Mouse (Mus musculus) embryonic facial prominence, embryonic 14.5 days (tissue): Measurements from ENCODE around the gene Slc26a3. TPM values are rescaled to one million over a fixed set of nuclear protein-coding genes. Genes with fewer than 3 reads are reported as not detected.
A peak's percentile ranks its signal among the peaks of the same experiment; 100 is the strongest.

Source experiments
- ATAC-seq: fragments of 200-750 bp; cut with Nextera tagmentation; 2 replicates; pipeline ENCODE4 v1.8.0; 2017; ENCODE audit warnings: low read depth, moderate number of reproducible peaks, moderate TSS enrichment
- DNase-seq: peaks from one replicate; pipeline ENCODE4 v3.0.0-alpha.2; 2015; ENCODE audit warnings: low spot score
- H3K27ac ChIP-seq: fragments of 300-500 bp; sonication (generic); replicated peaks from 2 replicates; pipeline ENCODE4 v1.5.1; 2014; ENCODE audit warnings: low read depth, mild to moderate bottlenecking, low read length, moderate library complexity
- H3K27me3 ChIP-seq: fragments of 300-500 bp; sonication (generic); replicated peaks from 2 replicates; pipeline ENCODE4 v1.6.1; 2014; ENCODE audit warnings: low read length; ENCODE audit not compliant: control insufficient read depth, insufficient read depth
- H3K36me3 ChIP-seq: fragments of 300-500 bp; sonication (generic); 2 replicates; pipeline ENCODE4 v1.6.1; 2014; ENCODE audit warnings: low read length, mixed read lengths; ENCODE audit not compliant: control insufficient read depth, insufficient read depth
- H3K4me1 ChIP-seq: fragments of 300-500 bp; sonication (generic); 2 replicates; pipeline ENCODE4 v1.6.1; 2014; ENCODE audit warnings: antibody characterized with exemption, low read length; ENCODE audit not compliant: control insufficient read depth, insufficient read depth
- H3K4me2 ChIP-seq: fragments of 300-500 bp; sonication (generic); 2 replicates; pipeline ENCODE4 v1.6.1; 2014; ENCODE audit warnings: low read depth, mild to moderate bottlenecking, low read length, moderate library complexity, mixed read lengths
- H3K4me3 ChIP-seq: fragments of 300-500 bp; sonication (generic); 2 replicates; pipeline ENCODE4 v1.5.1; 2014; ENCODE audit warnings: low read depth, mild to moderate bottlenecking, low read length
- H3K9ac ChIP-seq: fragments of 300-500 bp; sonication (generic); 2 replicates; pipeline ENCODE4 v1.6.1; 2014; ENCODE audit warnings: low read depth, mild to moderate bottlenecking, low read length, moderate library complexity, mixed read lengths
- H3K9me3 ChIP-seq: fragments of 300-500 bp; sonication (generic); 2 replicates; pipeline ENCODE4 v1.6.1; 2016; ENCODE audit warnings: low read length; ENCODE audit not compliant: control insufficient read depth
- WGBS: fragments of 180-500 bp; shearing (Covaris S2); extraction: QIAGEN DNeasy Blood & Tissue Kit; methylation state at CpG from one replicate; pipeline ENCODE4 v1.1.7; 2014; 5-methylcytosine and 5-hydroxymethylcytosine counted together
- polyA plus RNA-seq: library from polyadenylated mRNA; unstranded; fragments of >200 nt; fragmentation: Nextera tagmentation; extraction: Ambion mirVana; gene quantifications from 2 replicates; pipeline ENCODE4 v1.2.1, GENCODE M21; 2014

Gene Slc26a3
- polyA plus RNA-seq, 1 experiment from 2014 or later: 0.07 TPM

GRCm38 (mm10) chr12:31499314-31500131 is 108.9 kb downstream of the Slc26a3 start, which contains the start of gene Cbll1:
TSS of gene Cbll1 (minus strand) at chr12:31499616.
- H3K27me3 ChIP-seq: no peaks in the 10 kb centered on the region
- H3K27ac ChIP-seq: peak within 1 kb of the TSS; percentile 88
- H3K4me1 ChIP-seq: peaks cover 8% of the 10 kb centered on the region; the same call in 1 of the 2 replicates
- ATAC-seq (peak; percentile 98), DNase-seq (peak; percentile 98)
- WGBS: under 1% methylated on average over 43 of the region's 68 CpGs
- H3K9me3 ChIP-seq: no peaks in the 10 kb centered on the region
- H3K4me3 ChIP-seq: peak within 1 kb of the TSS; percentile 91
- peak within 1 kb of the TSS; percentile 71 for H3K4me2 ChIP-seq
- H3K36me3 ChIP-seq: peaks cover under 1% of the 10 kb centered on the region
- peak within 1 kb of the TSS; percentile 89 for H3K9ac ChIP-seq

GRCm38 (mm10) chr12:31500196-31500595 is 109.5 kb downstream of the Slc26a3 start:
- peak overlapping the region; percentile 89 for H3K9ac ChIP-seq
- H3K27me3 ChIP-seq: 0 out of 2 replicates have a peak, but pooled peaks cover 3% of the 10 kb centered on the region
- DNase-seq (peak; percentile 30), ATAC-seq (no peak)
- H3K4me1 ChIP-seq: peaks cover 8% of the 10 kb centered on the region; the same call in 1 of the 2 replicates
- 7% methylated on average over 12 of the region's 12 CpGs for WGBS
- H3K9me3 ChIP-seq: no peaks in the 10 kb centered on the region
- H3K4me3 ChIP-seq: peak overlapping the region; percentile 91
- H3K36me3 ChIP-seq: no peaks in the 10 kb centered on the region
- H3K27ac ChIP-seq: peak overlapping the region; percentile 88
- peak overlapping the region; percentile 71 for H3K4me2 ChIP-seq

GRCm38 (mm10) chr12:31501266-31501665 is 110.6 kb downstream of the Slc26a3 start:
- no peak for DNase-seq
- no peak overlapping the region for H3K27ac ChIP-seq
- H3K27me3 ChIP-seq: 0 out of 2 replicates have a peak, but pooled peaks cover 3% of the 10 kb centered on the region
- no peak overlapping the region for H3K9ac ChIP-seq
- H3K4me1 ChIP-seq: peaks cover 8% of the 10 kb centered on the region; the same call in 1 of the 2 replicates
- no peaks in the 10 kb centered on the region for H3K36me3 ChIP-seq
- H3K4me3 ChIP-seq: no peak overlapping the region
- WGBS: 48% methylated on average over 4 of the region's 4 CpGs
- no peak overlapping the region for H3K4me2 ChIP-seq
- H3K9me3 ChIP-seq: no peaks in the 10 kb centered on the region
- no peak for ATAC-seq

GRCm38 (mm10) chr12:31503211-31503610 is 112.5 kb downstream of the Slc26a3 start:
- Histone ChIP-seq H3K27ac (no peak overlapping the region), H3K4me2 (no peak overlapping the region), H3K9me3 (no peaks in the 10 kb centered on the region), H3K27me3 (0 out of 2 replicates have a peak, but pooled peaks cover 3% of the 10 kb centered on the region), H3K36me3 (no peaks in the 10 kb centered on the region), H3K4me3 (no peak overlapping the region), H3K4me1 (peaks cover 4% of the 10 kb centered on the region; the same call in 1 of the 2 replicates), H3K9ac (no peak overlapping the region)
- ATAC-seq (no peak), DNase-seq (no peak)

GRCm38 (mm10) chr12:31507718-31508364 is 117.2 kb downstream of the Slc26a3 start:
- Histone ChIP-seq H3K36me3 (no peaks in the 10 kb centered on the region), H3K9ac (no peak overlapping the region), H3K4me3 (no peak overlapping the region), H3K4me2 (no peak overlapping the region), H3K27ac (no peak overlapping the region), H3K4me1 (no peaks in the 10 kb centered on the region), H3K27me3 (peaks cover 3% of the 10 kb centered on the region; the same call in 1 of the 2 replicates), H3K9me3 (no peaks in the 10 kb centered on the region)
- ATAC-seq (no peak), DNase-seq (peak; percentile 73)
- WGBS: 43% methylated on average over 6 of the region's 6 CpGs

GRCm38 (mm10) chr12:31508496-31508895 is 117.8 kb downstream of the Slc26a3 start:
- ATAC-seq: no peak
- 83% methylated on average over 6 of the region's 6 CpGs for WGBS

GRCm38 (mm10) chr12:31511218-31511617 is 120.5 kb downstream of the Slc26a3 start:
- no peak overlapping the region for H3K27ac ChIP-seq
- WGBS: 25% methylated on average over 5 of the region's 5 CpGs
- ATAC-seq (peak; percentile 37; the same call in 1 of the 2 replicates), DNase-seq (peak; percentile 19)
- no peak overlapping the region for H3K4me2 ChIP-seq
- H3K4me3 ChIP-seq: no peak overlapping the region
- no peak overlapping the region for H3K9ac ChIP-seq
- no peaks in the 10 kb centered on the region for H3K36me3 ChIP-seq
- no peaks in the 10 kb centered on the region for H3K4me1 ChIP-seq
- no peaks in the 10 kb centered on the region for H3K9me3 ChIP-seq
- H3K27me3 ChIP-seq: no peaks in the 10 kb centered on the region; the same call in 1 of the 2 replicates

More at GRCm38 (mm10) chr12:31508496-31508895, 117.8 kb downstream of the Slc26a3 start:
- H3K4me1 ChIP-seq: no peaks in the 10 kb centered on the region
- no peaks in the 10 kb centered on the region for H3K36me3 ChIP-seq
- no peak overlapping the region for H3K27ac ChIP-seq
- no peak overlapping the region for H3K4me3 ChIP-seq
- H3K4me2 ChIP-seq: no peak overlapping the region
- peaks cover 3% of the 10 kb centered on the region; the same call in 1 of the 2 replicates for H3K27me3 ChIP-seq
- no peak for DNase-seq
- no peak overlapping the region for H3K9ac ChIP-seq
- no peaks in the 10 kb centered on the region for H3K9me3 ChIP-seq

- no peak for DNase-seq
- ATAC-seq: no peak
- 85% methylated on average over 14 of the region's 14 CpGs for WGBS
- Histone ChIP-seq H3K27me3 (no peaks in the 10 kb centered on the region; the same call in 1 of the 2 replicates), H3K9me3 (no peaks in the 10 kb centered on the region), H3K4me1 (no peaks in the 10 kb centered on the region), H3K36me3 (no peaks in the 10 kb centered on the region), H3K4me2 (no peak overlapping the region), H3K9ac (no peak overlapping the region), H3K4me3 (no peak overlapping the region), H3K27ac (no peak overlapping the region)
These were observed 122.2 kb downstream of the Slc26a3 start for GRCm38 (mm10) chr12:31512634-31513411.
